Mouse (Mus musculus): Measurements from ENCODE around the gene Oasl1.
"Not testable (repeated sequence)": the region's sequence is repeated elsewhere in the genome, so short reads cannot be mapped to it uniquely, and the experiment has no call there.

Gene Oasl1

DNA sequence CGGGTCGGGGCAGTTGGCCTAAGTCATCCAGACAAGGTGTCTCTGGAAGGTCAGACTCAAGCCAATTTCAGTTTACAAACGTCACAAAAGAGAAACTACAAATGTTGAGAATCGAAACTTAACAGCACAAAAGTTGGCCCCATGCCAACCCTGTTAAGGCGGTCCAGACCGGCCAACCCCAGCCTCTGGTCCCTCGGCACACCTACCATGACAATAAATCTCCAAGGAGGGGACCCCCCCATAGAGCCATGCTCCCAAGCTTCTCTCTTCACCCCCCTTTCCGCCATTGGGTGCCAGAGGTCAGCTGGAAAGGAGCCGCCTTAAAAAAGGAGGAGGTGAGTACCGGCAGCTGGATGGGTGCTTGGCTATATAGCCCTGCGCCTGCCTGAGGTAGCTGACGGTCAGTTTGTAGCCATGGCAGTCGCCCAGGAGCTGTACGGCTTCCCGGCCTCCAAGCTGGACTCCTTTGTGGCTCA is at the start of gene Oasl1:
Oasl1 (plus strand) TSS at position 243 of the 476 bp plus-strand sequence.
- no peak for DNase-seq

DNA sequence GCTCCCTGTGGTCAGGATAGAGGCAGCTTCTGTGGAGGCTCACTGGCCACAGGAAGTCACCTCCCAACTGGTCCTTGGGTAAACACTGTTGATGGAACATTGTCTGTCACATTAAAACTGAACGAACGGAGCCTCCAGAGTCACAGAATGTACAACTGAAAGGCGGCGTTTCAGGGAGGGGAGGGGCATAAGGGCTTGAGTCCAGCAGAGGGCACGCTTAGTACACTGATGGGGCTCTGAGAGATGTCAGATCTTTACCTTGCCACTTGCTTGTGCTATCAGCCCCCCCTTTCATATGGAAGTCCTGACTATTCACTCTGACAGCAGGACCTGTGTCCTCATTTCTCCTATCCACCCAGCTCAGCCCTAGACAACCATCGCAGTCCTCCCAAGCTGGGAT is 47.2 kb upstream of the Oasl1 start:
- no peak for DNase-seq

DNA sequence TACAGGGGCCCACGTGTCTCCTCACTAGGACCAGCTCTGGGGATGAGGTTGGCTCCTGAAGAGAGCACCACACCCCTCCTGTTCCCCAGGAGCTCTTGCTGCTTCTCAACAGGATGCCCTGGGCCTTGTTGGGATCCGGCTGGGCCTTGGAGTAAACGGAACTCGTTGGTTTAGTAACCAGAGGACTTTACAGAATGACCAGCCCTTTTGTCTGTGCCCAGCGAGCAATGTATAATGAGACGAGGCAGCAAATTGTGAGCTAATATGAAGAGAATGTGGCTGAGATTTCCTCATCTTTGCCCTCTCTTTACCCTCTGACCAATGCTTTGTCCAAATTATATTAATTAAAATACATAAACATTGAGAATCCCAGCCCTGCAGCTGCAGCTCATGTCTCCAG is 46.7 kb upstream of the Oasl1 start:
- DNase-seq = no peak

DNA sequence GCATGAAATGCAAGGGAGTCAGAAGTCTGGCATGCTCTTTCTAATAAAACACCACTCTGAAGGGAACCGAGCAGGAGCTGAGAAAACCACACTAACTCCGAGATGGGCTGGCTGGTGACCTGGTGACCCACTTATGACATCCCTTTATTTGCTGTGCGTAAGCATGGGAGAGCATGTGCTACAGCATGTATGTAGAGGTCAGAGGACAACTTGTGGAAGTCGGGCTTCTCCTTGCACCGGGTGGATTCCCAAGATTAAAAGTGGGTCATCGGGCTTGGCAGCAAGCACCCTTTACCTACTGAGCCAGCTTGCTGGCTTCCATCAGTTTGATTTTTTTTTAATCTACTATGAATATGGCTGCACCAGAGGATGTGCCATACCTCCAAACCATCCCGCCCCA is 45.6 kb upstream of the Oasl1 start:
- no peak for DNase-seq

DNA sequence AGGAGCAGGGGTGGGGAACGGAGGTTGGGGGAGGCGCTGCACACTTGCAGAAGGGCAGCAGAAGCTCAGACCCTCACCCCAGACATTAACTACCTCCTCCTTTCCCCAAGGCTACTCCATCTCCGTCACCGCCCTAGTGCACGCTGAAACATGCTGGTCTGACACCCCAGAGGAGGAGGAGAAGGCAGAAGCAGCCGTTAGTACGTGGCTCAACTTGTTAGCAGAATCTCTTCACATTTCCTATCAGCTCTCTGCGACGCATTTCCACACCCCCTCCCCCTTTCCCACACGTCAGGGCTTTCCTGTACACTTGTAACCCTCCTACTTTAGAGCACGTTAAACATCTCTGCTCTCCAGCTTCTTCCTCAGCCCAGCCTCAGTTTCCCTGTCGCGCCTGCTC is 43.6 kb upstream of the Oasl1 start:
- DNase-seq = no peak

DNA sequence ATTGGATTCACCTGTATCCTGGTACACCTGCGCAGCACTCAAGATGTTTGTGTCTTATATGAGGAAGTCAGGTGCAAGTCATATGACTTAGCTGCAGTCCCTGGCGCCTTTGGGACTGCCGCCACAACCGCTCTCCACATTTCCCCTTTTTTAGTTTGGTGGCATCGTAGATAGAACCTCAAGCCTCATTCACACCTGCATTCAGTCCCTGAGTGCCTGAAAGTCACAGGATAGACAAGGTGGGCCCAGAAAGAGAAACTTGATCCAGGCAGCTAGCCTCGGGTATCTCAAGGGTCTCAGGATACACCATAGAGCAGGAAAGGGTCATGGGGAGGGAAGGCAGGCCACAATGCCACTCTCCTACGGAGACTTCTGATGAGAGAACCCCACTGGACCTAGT is 40.7 kb upstream of the Oasl1 start:
- not testable (repeated sequence) for DNase-seq

DNA sequence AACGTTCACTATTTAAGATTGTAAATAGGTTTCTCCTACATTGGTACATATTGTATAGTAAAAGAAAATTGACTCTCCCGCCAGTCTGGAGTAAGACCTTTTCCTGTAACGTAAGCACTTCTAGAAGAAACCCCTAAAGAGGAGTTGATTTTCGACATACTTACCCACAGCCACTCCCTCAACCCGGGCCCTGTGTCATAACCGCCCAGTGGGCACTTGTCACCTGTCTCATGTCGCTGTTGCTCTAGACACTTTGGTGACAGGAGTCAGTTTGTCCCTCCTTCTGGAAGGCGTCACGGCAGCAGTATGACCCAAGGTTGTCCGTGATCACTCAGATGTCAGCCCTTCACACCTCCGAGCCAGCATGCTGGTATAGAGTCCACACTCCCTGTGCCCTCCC is 40.0 kb upstream of the Oasl1 start:
- no peak for DNase-seq

DNA sequence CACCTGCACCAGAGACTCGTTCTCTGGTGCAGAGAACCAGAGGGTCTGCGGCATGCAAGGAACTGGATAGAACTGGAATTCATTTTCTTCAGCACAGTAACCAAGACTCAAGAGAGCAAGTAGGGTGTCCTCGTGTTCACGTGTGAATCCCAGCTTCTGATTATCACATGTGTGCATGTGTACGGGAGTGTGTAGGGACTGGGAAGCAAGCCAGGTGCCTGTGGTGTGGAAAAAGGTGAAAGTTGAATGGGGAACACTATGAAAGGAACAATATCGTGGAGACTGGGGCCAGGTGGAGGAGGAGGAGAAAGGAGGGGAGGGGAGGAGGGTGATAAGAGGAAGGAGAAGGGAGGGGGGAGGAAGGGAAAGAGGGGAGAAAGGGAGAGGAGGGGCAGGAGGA is 36.2 kb upstream of the Oasl1 start:
- DNase-seq = no peak

DNA sequence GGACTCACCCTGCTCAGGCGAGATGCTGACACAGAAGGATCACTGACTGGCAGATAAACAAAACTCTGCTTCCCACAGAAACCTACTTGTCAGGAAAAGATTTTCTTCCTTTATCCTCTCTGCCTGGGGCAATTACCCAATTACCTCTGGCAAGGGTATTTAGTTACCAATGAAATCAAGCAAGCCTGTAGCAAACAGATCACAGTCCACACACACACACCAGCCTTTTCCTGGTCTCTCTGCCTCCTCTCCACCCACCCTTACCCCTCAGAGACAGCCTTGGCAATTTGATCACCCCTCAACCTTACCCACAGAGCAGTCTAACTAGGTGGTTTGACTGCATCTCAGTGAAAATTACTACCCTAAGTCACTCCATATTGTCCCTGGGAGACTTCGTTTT is 34.0 kb upstream of the Oasl1 start:
- DNase-seq = no peak

DNA sequence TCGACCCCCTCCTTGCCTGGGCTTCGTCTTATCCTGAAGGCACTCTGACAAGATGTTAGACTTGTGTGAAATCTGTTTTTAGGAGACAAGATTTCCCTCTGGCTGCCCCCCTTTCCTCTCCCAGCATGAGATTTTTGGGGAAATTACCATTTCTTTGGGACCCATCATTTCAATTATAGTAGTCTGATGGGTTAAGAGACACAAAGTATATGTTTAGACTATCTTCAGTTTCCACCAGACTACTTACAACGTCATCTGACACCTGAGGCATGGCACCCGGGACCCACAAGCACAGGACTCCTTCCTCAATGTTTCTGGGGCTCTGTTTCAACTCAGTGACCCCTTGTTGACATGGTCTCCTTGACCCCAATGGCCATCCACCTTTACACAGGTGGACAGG is 27.5 kb upstream of the Oasl1 start:
- DNase-seq = no peak

DNA sequence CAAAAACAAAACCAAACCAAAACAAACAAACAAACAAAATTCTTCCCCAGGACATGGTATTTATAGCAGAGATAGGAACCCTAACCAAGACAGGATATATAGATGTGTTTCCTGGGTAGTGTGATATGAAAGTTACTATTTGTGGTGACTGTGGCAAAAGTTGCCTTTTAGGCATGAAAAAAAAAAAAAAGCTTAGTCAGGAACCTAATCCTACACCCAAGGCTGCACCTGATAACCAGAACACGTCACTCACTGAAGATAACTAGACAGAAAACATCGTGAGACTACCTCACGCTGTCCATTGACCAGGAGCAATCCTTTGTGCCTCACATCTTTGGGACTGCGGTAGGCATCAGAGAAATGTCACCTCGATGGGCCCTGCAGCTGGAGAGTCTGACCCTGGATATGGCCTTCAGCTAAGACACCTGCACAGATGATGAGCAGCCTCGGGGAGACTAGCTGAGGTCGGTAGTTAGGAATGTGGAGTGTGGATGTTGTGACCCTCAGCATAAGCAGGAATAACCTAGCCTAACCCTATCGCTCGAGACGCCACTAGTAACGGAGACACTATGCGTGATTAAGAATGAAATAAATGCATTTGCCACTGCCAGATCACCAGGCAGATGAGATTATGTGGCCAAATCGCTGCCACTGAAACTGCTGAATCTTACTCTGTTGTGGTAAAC is 26.2 kb upstream of the Oasl1 start, which contains the start of gene Oasl2:
Oasl2 (plus strand) TSS at position 249 of the 686 bp plus-strand sequence.
- DNase-seq = no peak

DNA sequence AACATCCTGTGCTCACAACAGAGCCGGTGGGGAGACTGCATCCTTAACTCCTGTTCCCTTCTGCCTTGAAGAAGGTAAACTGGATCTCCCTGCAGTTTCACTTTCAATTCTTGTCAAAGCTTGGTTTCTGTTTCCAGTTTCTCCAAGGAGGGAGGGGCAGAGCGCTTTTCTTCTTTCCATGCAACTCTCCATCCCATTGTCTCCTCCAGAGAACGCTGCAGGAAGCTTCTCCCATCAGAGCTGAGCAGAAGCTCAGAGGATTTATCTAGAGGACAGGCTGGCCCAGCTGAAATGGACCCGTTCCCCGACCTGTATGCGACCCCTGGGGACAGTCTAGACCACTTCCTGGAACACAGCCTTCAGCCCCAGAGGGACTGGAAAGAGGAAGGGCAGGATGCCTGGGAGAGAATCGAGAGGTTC is 25.7 kb upstream of the Oasl1 start:
- no peak for DNase-seq

DNA sequence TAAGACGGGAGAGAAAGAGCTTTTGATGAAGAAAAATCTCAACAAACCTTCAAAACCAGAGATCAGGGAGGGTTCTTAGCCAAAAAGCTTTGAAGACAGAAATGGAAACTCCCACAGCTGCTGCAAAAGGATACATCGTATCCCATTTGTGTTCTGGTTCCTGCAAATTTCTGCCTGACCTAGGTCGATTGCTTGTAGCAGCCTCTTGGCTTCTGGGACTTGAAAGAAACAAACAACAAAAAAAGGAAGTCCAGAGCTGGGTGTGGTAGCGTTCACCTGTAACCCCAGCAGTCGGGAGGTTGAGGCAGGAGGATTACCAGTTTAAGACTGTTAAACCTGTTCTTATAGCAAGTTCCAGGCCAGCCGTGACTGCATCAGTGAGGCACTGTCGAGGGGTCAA is 24.2 kb upstream of the Oasl1 start:
- no peak for DNase-seq

DNA sequence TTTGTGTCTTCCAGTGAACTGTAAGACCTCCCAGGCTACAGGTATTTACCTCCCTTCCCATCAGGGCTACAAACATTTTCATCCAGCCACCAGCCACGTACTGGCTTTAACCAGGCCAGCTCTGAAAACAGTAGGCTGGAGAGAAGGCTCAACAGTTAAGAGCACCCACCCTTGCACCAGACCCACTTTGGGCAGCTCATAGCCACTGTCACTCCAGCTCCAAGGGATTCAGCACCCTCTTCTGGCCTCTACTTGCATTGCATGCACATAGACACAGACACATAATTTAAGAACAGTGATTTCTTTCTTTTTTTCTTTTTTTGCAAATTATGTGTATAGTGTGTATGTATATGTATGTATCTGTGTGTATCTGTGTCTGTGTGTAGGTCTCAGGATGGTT is 20.6 kb upstream of the Oasl1 start:
- DNase-seq = no peak

DNA sequence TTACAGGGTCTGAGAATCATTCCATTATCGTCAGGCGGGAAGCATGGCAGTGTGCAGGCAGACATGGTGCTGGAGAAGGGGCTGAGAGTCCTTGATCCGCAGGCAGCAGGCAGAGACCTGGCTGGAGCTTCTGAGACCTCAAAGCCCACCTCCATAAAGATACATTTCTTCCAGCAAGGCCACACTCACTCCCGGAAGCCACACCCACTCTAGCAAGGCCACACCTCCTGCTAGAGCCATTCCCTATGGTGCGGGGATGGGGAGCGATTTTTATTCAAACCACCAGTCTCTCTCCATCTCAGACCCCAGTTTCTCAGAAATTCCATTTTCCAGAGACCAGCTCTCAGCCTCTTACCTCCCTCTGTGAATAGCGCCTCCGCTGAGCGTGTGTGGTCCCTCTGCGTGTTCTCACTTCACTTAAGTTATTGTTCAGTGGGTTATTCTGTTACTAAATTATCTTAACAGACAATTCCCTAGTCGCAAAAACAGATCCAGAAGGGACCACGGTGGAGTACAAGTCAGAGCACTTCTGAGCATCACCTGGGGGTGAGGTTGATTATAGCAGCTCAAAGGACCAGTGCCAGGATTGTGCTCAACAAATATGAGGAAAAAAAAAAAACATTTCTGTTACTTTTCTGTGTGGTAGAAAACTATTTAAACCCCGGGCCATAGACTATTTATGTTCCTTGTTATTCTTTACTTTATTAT is 14.3 kb upstream of the Oasl1 start:
- DNase-seq = no peak

DNA sequence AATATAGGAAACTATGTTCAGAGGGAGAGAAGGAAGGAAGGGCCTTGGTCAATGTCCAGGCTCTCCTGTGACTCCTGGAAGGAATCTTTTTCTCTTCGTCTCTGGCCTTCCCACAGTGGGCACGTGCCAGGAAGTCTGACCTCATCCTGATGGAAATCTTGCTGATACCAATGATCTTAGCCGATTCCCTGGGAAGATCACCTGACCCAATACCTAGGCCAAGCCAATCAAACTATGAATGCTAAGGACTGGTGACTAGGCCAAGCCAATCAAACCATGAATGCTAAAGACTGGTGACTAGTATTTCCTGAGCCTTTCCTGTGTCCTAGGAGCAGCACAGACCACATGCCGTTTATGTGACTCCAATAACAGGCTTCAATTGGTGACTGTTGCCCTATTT is 9.4 kb upstream of the Oasl1 start:
- no peak for DNase-seq

DNA sequence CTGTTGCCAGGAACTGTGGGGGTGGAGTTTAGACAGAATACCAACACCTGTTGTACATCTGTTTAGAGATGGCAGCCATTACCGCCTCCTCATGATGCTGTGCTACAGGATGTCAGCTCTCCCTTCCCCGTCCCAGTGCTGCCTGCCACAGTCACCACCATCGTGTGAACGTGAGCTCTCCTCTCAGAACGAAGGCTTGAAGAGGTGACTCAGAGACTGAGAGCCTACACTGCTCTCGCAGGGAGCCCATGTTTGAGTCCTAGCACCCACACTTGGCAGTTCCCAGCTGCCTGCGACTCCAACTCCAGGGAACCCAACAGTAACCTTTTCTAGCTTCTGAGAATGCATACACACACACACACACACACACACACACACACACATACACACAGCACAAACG is 8.2 kb upstream of the Oasl1 start:
- peak; percentile 36 for DNase-seq

DNA sequence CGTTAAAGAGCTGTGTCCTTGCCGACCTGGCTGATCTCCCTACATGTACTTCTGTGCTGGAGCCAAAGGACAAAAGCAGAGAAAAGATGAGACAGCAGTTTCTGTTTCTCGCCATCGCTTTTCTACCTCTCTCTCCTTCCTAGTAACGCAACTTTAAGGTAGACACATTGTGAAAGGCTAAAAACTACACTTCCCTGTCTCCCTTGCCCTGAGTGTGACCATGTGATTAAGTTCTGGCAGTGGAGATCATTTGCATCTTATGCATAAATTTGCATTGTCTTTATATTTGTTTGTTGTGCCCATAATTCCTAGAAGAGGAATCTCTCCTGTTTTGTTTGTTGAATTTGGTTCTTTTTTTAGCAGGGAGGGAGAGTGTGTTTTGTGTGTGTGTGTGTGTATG is 7.2 kb upstream of the Oasl1 start:
- DNase-seq = no peak

DNA sequence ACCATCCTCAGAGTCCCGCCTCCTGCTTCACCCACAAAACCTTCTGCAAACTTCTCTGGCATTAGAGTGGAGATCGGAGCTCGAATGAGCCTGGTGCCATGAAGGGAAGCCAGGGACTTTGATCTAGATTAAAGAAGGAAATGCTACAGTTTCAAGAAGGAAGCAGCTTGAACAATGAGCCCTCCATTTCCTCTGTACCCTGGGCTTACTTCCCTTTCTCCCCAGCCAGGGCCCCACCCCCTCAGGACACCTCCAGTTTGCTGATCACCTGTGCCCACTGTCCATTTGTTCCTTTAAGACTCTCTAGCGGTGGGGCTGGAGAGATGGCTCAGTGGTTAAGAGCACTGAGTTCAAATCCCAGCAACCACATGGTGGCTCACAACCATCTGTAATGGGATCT is 6.3 kb upstream of the Oasl1 start:
- no peak for DNase-seq

DNA sequence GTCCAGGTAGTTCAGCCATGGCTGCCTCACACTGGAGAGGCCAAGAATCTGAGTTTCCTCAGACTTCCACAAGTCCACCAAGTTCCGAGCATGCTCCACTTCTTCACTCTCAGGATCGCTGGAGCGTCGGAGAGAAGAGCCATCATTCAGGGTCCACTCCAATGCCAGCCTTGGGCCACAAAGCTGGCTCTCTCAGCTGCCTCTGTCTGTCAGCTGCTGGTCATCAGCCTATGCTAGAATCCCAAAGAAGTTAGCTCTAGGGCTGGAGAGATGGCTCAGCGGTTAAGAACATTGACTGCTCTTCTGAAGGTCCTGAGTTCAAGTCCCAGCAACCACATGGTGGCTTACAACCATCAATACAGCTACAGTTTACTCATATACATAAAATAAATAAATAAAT is 5.7 kb upstream of the Oasl1 start:
- DNase-seq = not testable (repeated sequence)

DNA sequence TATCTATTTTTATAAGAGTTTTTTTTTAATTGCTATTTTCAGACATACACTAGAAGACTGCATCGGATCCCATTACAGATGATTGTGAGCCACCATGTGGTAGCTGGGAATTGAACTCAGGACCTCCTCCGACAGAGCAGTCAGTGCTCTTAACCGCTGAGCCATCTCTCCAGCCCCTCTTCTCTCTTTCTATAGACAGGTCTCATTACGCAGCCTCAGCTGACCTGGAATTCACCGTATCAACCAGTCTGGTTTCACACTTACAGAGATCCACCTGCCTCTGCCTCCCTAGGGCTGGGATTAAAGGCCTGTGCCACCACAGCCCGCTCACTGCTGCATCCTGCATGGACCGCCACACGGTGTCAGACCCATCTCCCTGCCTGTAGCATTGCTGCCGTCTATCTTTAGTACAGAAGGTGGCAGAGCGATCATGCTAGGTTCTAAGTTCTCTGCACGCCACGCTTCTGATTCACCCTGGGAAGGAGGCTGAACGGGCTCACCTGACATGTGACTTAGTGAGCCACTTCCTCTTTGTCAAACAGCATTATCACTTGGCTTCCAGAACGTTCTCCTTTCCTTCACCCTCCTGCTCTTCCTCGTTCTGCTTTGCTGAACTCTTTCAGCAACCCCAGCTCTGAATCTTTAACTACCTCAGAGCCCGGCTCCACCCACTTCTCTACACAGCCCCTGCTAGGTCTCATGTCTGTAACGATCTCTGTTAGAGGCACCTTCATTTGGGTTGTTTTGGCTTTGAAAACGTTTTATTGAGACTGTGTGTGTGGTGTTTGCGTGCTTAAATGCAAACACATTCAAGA is 1.3 kb upstream of the Oasl1 start:
- DNase-seq = no peak

DNA sequence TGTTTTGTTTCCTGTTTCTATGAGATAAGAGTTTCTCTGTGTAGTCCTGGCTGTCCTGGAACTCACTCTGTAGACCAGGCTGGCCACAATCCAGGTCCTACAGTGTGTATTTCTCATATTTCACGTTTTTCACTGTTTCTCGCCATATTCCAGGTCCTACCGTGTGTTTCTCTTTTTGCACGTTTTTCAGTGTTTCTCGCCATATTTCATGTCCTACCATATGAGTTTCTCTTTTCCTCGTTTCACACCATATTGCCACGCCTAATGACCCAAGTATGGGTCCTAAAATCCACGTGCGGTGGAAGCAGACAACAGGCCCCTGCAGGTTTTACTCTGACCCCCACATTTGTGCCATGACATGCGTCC is 691 bp upstream of the Oasl1 start:
- DNase-seq = no peak

DNA sequence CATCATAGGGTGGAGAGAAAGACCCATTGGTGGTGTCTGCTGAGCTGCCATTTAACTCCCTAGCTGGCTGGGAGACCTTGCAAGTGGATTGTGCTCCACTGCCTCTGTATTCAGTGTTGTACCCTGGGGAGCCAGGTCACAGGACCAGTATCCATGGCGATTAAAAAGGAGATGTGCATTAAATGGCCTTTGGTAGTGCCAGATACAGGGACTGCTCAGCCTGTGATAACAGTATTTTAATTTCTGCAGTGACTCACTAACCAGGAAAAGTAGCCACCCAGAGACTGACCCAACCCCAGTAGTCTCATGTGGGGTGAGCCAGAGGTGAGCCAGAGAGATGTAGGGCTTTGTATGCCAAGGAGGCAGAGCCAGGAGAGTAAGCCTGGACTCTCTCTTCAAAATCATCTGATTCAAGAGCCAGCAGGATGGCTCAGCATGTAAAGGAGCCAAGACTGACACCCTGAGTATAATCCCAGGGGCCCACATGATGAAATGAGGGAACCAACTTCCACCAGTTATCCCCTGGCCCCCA is 3.2 kb downstream of the Oasl1 start:
- no peak for DNase-seq

DNA sequence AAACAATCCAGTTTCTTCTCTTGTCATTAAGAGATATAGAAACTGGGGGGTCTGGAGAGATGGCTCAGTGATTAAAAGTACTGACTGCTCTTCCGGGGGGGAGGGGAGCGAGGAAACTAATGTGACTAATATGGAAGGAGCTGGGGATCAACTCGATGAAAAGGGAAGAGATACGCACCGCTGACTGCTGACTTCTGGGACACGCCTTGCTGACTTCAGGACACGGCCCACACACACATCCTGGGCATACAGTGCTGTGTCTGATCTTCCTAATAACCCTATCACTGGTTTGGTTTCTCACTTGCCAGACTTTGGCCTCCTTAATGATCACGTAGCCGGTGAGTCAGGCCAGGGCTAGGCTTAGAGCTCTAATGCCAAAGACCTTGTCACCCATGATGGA is 3.7 kb downstream of the Oasl1 start:
- DNase-seq = no peak

All from right cerebral cortex, postnatal 25 days (tissue).